Mouse (Mus musculus) heart, embryonic 16.5 days (tissue): ENCODE measurements around the gene Rapgef4. TPM values are rescaled to one million over a fixed set of nuclear protein-coding genes. Genes with fewer than 3 reads are reported as not detected.

ENCODE experiments used
- ATAC-seq: fragments of 200-750 bp; cut with Nextera tagmentation; replicated peaks from 2 replicates; pipeline ENCODE4 v1.8.0; 2017; ENCODE audit warnings: moderate number of reproducible peaks; ENCODE audit not compliant: insufficient read depth, low FRiP score; ENCODE audit errors: extremely low read depth
- H3K27ac ChIP-seq: fragments of 300-500 bp; sonication (generic); 2 replicates; pipeline ENCODE4 v1.5.1; 2014; ENCODE audit warnings: mild to moderate bottlenecking, low read length, control low read depth, moderate library complexity
- H3K27me3 ChIP-seq: fragments of 300-500 bp; sonication (generic); 2 replicates; pipeline ENCODE4 v1.6.1; 2014; ENCODE audit warnings: low read length, mixed read lengths; ENCODE audit not compliant: control insufficient read depth, insufficient read depth
- H3K36me3 ChIP-seq: fragments of 300-500 bp; sonication (generic); 2 replicates; pipeline ENCODE4 v1.6.1; 2014; ENCODE audit not compliant: control insufficient read depth, insufficient read depth
- H3K4me1 ChIP-seq: fragments of 300-500 bp; sonication (generic); 2 replicates; pipeline ENCODE4 v1.6.1; 2014; ENCODE audit warnings: low read length, mixed read lengths; ENCODE audit not compliant: control insufficient read depth, insufficient read depth
- H3K4me2 ChIP-seq: fragments of 300-500 bp; sonication (generic); 2 replicates; pipeline ENCODE4 v1.6.1; 2014; ENCODE audit warnings: low read depth, mild to moderate bottlenecking, control low read depth, low read length
- H3K4me3 ChIP-seq: fragments of 300-500 bp; sonication (generic); 2 replicates; pipeline ENCODE4 v1.5.1; 2014; ENCODE audit warnings: mild to moderate bottlenecking, control low read depth, low read length
- H3K9ac ChIP-seq: fragments of 300-500 bp; sonication (generic); 2 replicates; pipeline ENCODE4 v1.6.1; 2014; ENCODE audit warnings: low read length, control low read depth
- H3K9me3 ChIP-seq: fragments of 300-500 bp; sonication (generic); replicated peaks from 2 replicates; pipeline ENCODE4 v1.6.1; 2016; ENCODE audit warnings: low read length; ENCODE audit not compliant: control insufficient read depth
- WGBS: fragments of 180-500 bp; shearing (Covaris S2); extraction: QIAGEN DNeasy Blood & Tissue Kit; methylation state at CpG from one replicate; pipeline ENCODE4 v1.1.7; 2014; 5-methylcytosine and 5-hydroxymethylcytosine counted together
- polyA plus RNA-seq: library from polyadenylated mRNA; unstranded; fragments of >200 nt; fragmentation: Nextera tagmentation; extraction: Ambion mirVana; gene quantifications from 2 replicates; pipeline ENCODE4 v1.2.1, GENCODE M21; 2015

Rapgef4 gene
- polyA plus RNA-seq, 1 experiment from 2014 or later, result 4.1 TPM

DNA sequence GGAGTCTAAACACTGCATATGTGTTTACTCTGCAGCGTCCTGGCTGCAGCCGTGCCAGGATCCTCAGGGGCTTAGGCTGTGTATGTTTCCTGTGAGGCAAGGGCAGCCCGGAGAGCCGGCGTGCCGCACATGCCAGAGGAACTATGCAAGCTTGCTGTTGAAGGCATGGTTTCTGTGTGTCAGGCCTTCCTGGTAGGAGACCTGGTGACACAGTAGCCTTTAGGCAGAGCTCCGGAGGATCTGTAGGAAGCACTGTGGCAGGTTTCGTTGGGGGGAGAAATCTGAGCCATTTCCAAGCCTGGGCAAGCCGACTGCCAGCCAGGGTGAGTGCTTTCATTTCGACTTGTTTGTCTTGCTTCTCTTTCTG is 316.7 kb downstream of the Rapgef4 start:
- Histone ChIP-seq H3K9me3 (no peaks in the 10 kb centered on the region), H3K27ac (peak overlapping the region; percentile 46), H3K4me3 (peak overlapping the region; percentile 1; the same call in 1 of the 2 replicates), H3K4me2 (peak overlapping the region; percentile 36), H3K36me3 (peaks cover 10% of the 10 kb centered on the region; the same call in 1 of the 2 replicates), H3K4me1 (peaks cover 10% of the 10 kb centered on the region; the same call in 1 of the 2 replicates), H3K27me3 (no peaks in the 10 kb centered on the region), H3K9ac (peak overlapping the region; percentile 9)
- 27% methylated on average over 10 of the region's 10 CpGs for WGBS
- peak; percentile 82 for ATAC-seq

DNA sequence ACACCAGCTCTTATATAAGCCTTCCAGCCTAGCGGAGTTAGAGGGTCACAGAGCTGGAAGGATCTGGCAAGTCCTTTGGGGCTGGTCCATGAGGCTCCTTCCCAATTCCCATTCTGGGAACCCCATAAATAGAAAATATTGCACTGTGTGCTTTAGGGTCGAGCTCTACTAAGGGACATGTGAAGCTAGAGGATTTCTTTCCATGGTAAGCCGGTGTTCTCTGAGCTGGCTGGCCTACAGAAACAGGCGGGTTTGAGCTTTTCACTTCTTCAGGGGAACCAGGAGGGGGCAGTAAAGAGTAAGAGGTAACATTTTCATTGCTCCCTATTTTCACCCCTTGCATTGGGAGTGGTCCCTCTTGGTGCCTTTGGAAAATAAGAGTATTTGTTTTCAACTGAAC is 317.4 kb downstream of the Rapgef4 start:
- H3K36me3 ChIP-seq, result peaks cover 10% of the 10 kb centered on the region; the same call in 1 of the 2 replicates
- no peak overlapping the region for H3K4me3 ChIP-seq
- ATAC-seq, result no peak
- WGBS, result 47% methylated on average over 4 of the region's 4 CpGs
- no peaks in the 10 kb centered on the region for H3K9me3 ChIP-seq
- H3K9ac ChIP-seq, result no peak overlapping the region; the same call in 1 of the 2 replicates
- peak overlapping the region; percentile 46 for H3K27ac ChIP-seq
- H3K4me1 ChIP-seq, result peaks cover 10% of the 10 kb centered on the region; the same call in 1 of the 2 replicates
- H3K27me3 ChIP-seq, result no peaks in the 10 kb centered on the region
- peak overlapping the region; percentile 36 for H3K4me2 ChIP-seq

DNA sequence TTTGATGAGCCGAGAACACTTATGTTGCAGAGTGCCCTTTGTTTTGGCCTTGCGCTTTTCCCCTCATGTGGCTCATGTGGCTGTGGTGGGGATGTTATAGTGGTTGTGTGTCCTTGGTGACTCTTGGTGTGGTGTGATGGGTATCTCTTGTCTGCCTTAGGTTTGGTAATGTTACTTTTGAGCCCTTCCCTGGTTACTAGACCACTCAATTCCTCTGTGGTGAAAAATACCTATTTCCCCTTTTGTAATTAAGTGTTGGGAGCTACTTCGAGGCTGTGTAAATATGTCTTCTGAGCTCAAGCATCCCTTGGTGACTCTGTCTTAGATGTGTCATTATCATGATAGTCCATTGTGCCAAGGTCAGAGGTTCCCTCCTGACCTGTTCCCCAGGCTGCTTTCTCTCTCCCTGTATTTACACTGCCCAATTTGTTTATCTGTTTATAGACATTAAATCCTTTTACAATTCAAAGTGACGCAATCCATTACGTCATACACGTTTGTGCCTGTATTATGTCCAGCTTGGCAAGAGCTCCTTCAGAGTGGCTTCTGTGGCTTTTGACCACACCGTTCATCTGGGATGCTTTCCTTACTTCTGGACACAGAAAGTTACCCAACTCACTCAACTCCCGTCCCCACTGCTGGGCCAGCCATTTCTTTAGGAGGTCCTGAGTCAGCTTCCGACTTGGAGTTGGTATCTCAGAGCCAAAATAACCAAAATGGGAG is 320.3 kb downstream of the Rapgef4 start:
- no peak overlapping the region for H3K4me3 ChIP-seq
- H3K27ac ChIP-seq, result no peak overlapping the region
- H3K27me3 ChIP-seq, result no peaks in the 10 kb centered on the region
- ATAC-seq, result no peak
- peaks cover 17% of the 10 kb centered on the region for H3K4me1 ChIP-seq
- 77% methylated on average over 9 of the region's 9 CpGs for WGBS
- H3K9me3 ChIP-seq, result 0 out of 2 replicates have a peak, but pooled peaks cover 3% of the 10 kb centered on the region
- no peak overlapping the region for H3K4me2 ChIP-seq
- peaks cover 18% of the 10 kb centered on the region for H3K36me3 ChIP-seq
- H3K9ac ChIP-seq, result no peak overlapping the region

DNA sequence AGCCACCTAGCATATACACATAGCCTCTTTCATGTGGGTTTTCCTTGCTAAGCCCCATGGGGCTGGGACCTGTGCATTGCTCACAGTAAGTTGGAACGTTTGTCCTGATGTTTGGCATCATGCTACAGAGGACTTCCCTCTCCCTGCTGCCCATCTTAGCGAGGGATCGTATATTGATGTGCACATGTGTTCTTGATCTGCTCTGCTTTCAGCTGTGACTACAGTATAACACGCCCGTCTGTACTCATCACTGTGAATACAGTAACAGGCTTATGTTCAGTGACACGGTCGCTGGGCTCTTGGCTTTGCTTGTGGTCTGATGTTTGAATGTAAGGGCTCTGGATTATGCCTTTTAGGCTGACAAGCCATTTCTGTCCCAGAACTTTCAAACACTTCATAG is 324.7 kb downstream of the Rapgef4 start:
- Histone ChIP-seq H3K27me3 (no peaks in the 10 kb centered on the region), H3K9me3 (0 out of 2 replicates have a peak, but pooled peaks cover 3% of the 10 kb centered on the region), H3K4me2 (no peak overlapping the region), H3K36me3 (peaks cover 14% of the 10 kb centered on the region), H3K27ac (no peak overlapping the region), H3K4me1 (peaks cover 23% of the 10 kb centered on the region), H3K9ac (no peak overlapping the region), H3K4me3 (no peak overlapping the region)
- no peak for ATAC-seq
- 85% methylated on average over 7 of the region's 7 CpGs for WGBS

Other genes with a start within 250 kb of the Rapgef4 start
- gene Itga6, start 235.6 kb upstream of the Rapgef4 start, polyA plus RNA-seq, result 46.2 and 49.6 TPM in 2 replicates
- 112 and 118 TPM in 2 replicates for gene Pdk1, start 108.0 kb upstream of the Rapgef4 start, polyA plus RNA-seq